Mouse (Mus musculus) brain, embryonic 14.5 days (tissue): ENCODE data around the gene Gsg1l.

ENCODE experiments used
- CTCF ChIP-seq: fragments of 200-500 bp; IDR thresholded peaks from 2 replicates; pipeline ENCODE4 v1.5.1; 2012; ENCODE audit warnings: inconsistent platforms, mild to moderate bottlenecking, moderate library complexity, borderline replicate concordance; ENCODE audit not compliant: insufficient read depth, insufficient read length; ENCODE audit errors: extremely low read depth
- POLR2A ChIP-seq: fragments of 200-500 bp; IDR thresholded peaks from 2 replicates; pipeline ENCODE4 v1.6.1; 2012; ENCODE audit warnings: mild to moderate bottlenecking, inconsistent platforms, borderline replicate concordance; ENCODE audit not compliant: poor library complexity, insufficient read depth, insufficient read length, severe bottlenecking; ENCODE audit errors: extremely low read depth

DNA sequence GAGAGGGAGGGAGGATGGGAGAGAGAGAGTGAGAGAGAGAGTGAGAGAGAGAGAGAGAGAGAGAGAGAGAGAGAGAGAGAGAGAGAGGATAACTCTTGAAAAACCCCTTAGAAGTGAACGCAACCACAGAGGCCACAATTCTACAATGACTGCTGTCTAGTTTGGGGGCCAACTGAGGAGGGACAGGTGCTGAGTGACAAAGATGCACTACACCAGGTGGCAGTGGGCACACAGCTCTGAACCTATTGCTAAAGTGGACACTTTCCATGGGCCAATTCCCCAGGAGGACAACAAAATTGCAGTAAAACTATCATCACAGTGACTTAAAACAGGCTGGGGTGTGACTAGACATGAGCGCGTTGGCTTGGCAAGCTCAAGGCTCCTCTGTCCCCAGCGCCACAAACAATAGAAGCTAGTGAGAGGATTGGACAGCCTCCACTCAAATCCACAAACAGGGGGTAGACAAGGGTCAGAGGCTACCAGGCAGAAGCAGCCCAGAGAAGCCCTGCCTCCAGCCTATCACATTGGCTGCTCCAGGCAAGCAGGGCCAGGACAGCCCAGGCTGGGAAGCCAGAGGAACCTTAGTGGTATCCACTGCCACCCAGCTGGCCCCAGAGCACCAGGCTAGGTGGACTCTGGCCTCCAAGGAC is 73.9 kb downstream of the Gsg1l start:
- TF ChIP-seq CTCF (no peak), POLR2A (no peak)
